Mouse (Mus musculus): ENCODE data around the gene Gm10273. TPM values are rescaled to one million over a fixed set of nuclear protein-coding genes. Genes with fewer than 3 reads are reported as not detected.

The Gm10273 gene
- polyA plus RNA-seq, 1 experiment: 10.3 TPM

- Histone ChIP-seq H3ac (ENCODE audit: control insufficient read depth, insufficient read length) (no peak overlapping the region), H3K79me2 (ENCODE audit: control insufficient read depth, insufficient read depth) (no peaks in the 10 kb centered on the region), H3K36me3 (ENCODE audit: control insufficient read depth, insufficient read depth) (no peaks in the 10 kb centered on the region), H3K4me3 (no peak overlapping the region), H3K4me2 (ENCODE audit: low read depth) (no peak overlapping the region), H3K27me3 (ENCODE audit: control insufficient read depth, insufficient read depth, insufficient read length) (no peaks in the 10 kb centered on the region)
- no peak for TF ChIP-seq E2F4 (IDR thresholded peaks at IDR 0.05; ENCODE audit: insufficient read depth)
- TF ChIP-seq MYOD1 (IDR thresholded peaks at IDR 0.05; ENCODE audit: control insufficient read depth in 1 of 3, insufficient read length in 2 of 3, low read depth in 2 of 3): no peak
- no peak for TF ChIP-seq MAX (IDR thresholded peaks at IDR 0.05; ENCODE audit: low read depth)
- no peak for TF ChIP-seq POLR2AphosphoS2 (IDR thresholded peaks at IDR 0.05; ENCODE audit: insufficient read length, low read depth)
- no peak for TF ChIP-seq TCF12 (IDR thresholded peaks at IDR 0.05; ENCODE audit: insufficient read depth, poor library complexity, severe bottlenecking)
- no peak for TF ChIP-seq TCF3 (IDR thresholded peaks at IDR 0.05; ENCODE audit: insufficient read length, low read depth)
- TF ChIP-seq MYOG (IDR thresholded peaks at IDR 0.05; ENCODE audit: control insufficient read depth in 1 of 3, insufficient read depth in 1 of 3, insufficient read length in 2 of 3, low read depth in 2 of 3): no peak
- no peak for TF ChIP-seq POLR2A (IDR thresholded peaks at IDR 0.05; ENCODE audit: insufficient read length, low read depth)
- TF ChIP-seq SRF (IDR thresholded peaks at IDR 0.05; ENCODE audit: control insufficient read depth, insufficient read length, low read depth): no peak
- no peak for TF ChIP-seq REST (IDR thresholded peaks at IDR 0.05; ENCODE audit: insufficient read depth, insufficient read length)
- no peak for TF ChIP-seq USF1 (IDR thresholded peaks at IDR 0.05; ENCODE audit: low read depth)
- TF ChIP-seq CEBPB (IDR thresholded peaks at IDR 0.05; ENCODE audit: insufficient read depth, poor library complexity, severe bottlenecking): no peak
Measured at GRCm38 (mm10) chr10:59435746-59436145, 40.3 kb downstream of the Gm10273 start.

- TF ChIP-seq MYOD1 (IDR thresholded peaks at IDR 0.05; ENCODE audit: control insufficient read depth in 1 of 3, insufficient read length in 2 of 3, low read depth in 2 of 3): no peak
- TF ChIP-seq POLR2AphosphoS2 (IDR thresholded peaks at IDR 0.05; ENCODE audit: insufficient read length, low read depth): no peak
- no peak for TF ChIP-seq REST (IDR thresholded peaks at IDR 0.05; ENCODE audit: insufficient read depth, insufficient read length)
- no peak for TF ChIP-seq TCF3 (IDR thresholded peaks at IDR 0.05; ENCODE audit: insufficient read length, low read depth)
- no peak for TF ChIP-seq MAX (IDR thresholded peaks at IDR 0.05; ENCODE audit: low read depth)
- no peak for TF ChIP-seq CEBPB (IDR thresholded peaks at IDR 0.05; ENCODE audit: insufficient read depth, poor library complexity, severe bottlenecking)
- no peak for TF ChIP-seq E2F4 (IDR thresholded peaks at IDR 0.05; ENCODE audit: insufficient read depth)
- no peak for TF ChIP-seq MYOG (IDR thresholded peaks at IDR 0.05; ENCODE audit: control insufficient read depth in 1 of 3, insufficient read depth in 1 of 3, insufficient read length in 2 of 3, low read depth in 2 of 3)
- no peak for TF ChIP-seq USF1 (IDR thresholded peaks at IDR 0.05; ENCODE audit: low read depth)
- Histone ChIP-seq H3K36me3 (ENCODE audit: control insufficient read depth, insufficient read depth) (no peaks in the 10 kb centered on the region), H3K27me3 (ENCODE audit: control insufficient read depth, insufficient read depth, insufficient read length) (no peaks in the 10 kb centered on the region), H3ac (ENCODE audit: control insufficient read depth, insufficient read length) (no peak overlapping the region), H3K4me2 (ENCODE audit: low read depth) (no peak overlapping the region), H3K79me2 (ENCODE audit: control insufficient read depth, insufficient read depth) (no peaks in the 10 kb centered on the region), H3K4me3 (no peak overlapping the region)
Measured at GRCm38 (mm10) chr10:59438651-59439050, 43.2 kb downstream of the Gm10273 start.

- H3K4me2 ChIP-seq (ENCODE audit: low read depth): no peak overlapping the region
- H3K27me3 ChIP-seq (ENCODE audit: control insufficient read depth, insufficient read depth, insufficient read length): no peaks in the 10 kb centered on the region
- no peaks in the 10 kb centered on the region for H3K36me3 ChIP-seq (ENCODE audit: control insufficient read depth, insufficient read depth)
- no peaks in the 10 kb centered on the region for H3K79me2 ChIP-seq (ENCODE audit: control insufficient read depth, insufficient read depth)
- H3K4me3 ChIP-seq: no peak overlapping the region
- no peak overlapping the region for H3ac ChIP-seq (ENCODE audit: control insufficient read depth, insufficient read length)
- TF ChIP-seq MYOD1 (IDR thresholded peaks at IDR 0.05; ENCODE audit: control insufficient read depth in 1 of 3, insufficient read length in 2 of 3, low read depth in 2 of 3): no peak
Measured at GRCm38 (mm10) chr10:59439508-59439931, 44.1 kb downstream of the Gm10273 start.

GRCm38 (mm10) chr10:59440177-59440576, 44.7 kb downstream of the Gm10273 start:
- H3K4me2 ChIP-seq (ENCODE audit: low read depth): no peak overlapping the region
- H3K27me3 ChIP-seq (ENCODE audit: control insufficient read depth, insufficient read depth, insufficient read length): no peaks in the 10 kb centered on the region
- no peak overlapping the region for H3K4me3 ChIP-seq
- H3ac ChIP-seq (ENCODE audit: control insufficient read depth, insufficient read length): no peak overlapping the region
- peaks cover 2% of the 10 kb centered on the region for H3K36me3 ChIP-seq (ENCODE audit: control insufficient read depth, insufficient read depth)
- H3K79me2 ChIP-seq (ENCODE audit: control insufficient read depth, insufficient read depth): no peaks in the 10 kb centered on the region
- no peak for TF ChIP-seq TCF3 (IDR thresholded peaks at IDR 0.05; ENCODE audit: insufficient read length, low read depth)
- no peak for TF ChIP-seq MAX (IDR thresholded peaks at IDR 0.05; ENCODE audit: low read depth)
- TF ChIP-seq REST (IDR thresholded peaks at IDR 0.05; ENCODE audit: insufficient read depth, insufficient read length): no peak
- no peak for TF ChIP-seq TCF12 (IDR thresholded peaks at IDR 0.05; ENCODE audit: insufficient read depth, poor library complexity, severe bottlenecking)
- no peak for TF ChIP-seq POLR2A (IDR thresholded peaks at IDR 0.05; ENCODE audit: insufficient read length, low read depth)
- TF ChIP-seq MYOD1 (IDR thresholded peaks at IDR 0.05; ENCODE audit: control insufficient read depth in 1 of 3, insufficient read length in 2 of 3, low read depth in 2 of 3): no peak
- no peak for TF ChIP-seq CEBPB (IDR thresholded peaks at IDR 0.05; ENCODE audit: insufficient read depth, poor library complexity, severe bottlenecking)
- no peak for TF ChIP-seq MYOG (IDR thresholded peaks at IDR 0.05; ENCODE audit: control insufficient read depth in 1 of 3, insufficient read depth in 1 of 3, insufficient read length in 2 of 3, low read depth in 2 of 3)
- TF ChIP-seq USF1 (IDR thresholded peaks at IDR 0.05; ENCODE audit: low read depth): no peak
- TF ChIP-seq E2F4 (IDR thresholded peaks at IDR 0.05; ENCODE audit: insufficient read depth): no peak
- TF ChIP-seq POLR2AphosphoS2 (IDR thresholded peaks at IDR 0.05; ENCODE audit: insufficient read length, low read depth): no peak

GRCm38 (mm10) chr10:59441735-59442134, 46.3 kb downstream of the Gm10273 start, which contains the start of gene Oit3:
Oit3 (minus strand) TSS chr10:59441778.
- no peak for TF ChIP-seq USF1 (IDR thresholded peaks at IDR 0.05; ENCODE audit: low read depth)
- no peak for TF ChIP-seq TCF12 (IDR thresholded peaks at IDR 0.05; ENCODE audit: insufficient read depth, poor library complexity, severe bottlenecking)
- no peak for TF ChIP-seq MAX (IDR thresholded peaks at IDR 0.05; ENCODE audit: low read depth)
- no peak for TF ChIP-seq POLR2AphosphoS2 (IDR thresholded peaks at IDR 0.05; ENCODE audit: insufficient read length, low read depth)
- TF ChIP-seq SRF (IDR thresholded peaks at IDR 0.05; ENCODE audit: control insufficient read depth, insufficient read length, low read depth): no peak
- TF ChIP-seq MYOG (IDR thresholded peaks at IDR 0.05; ENCODE audit: control insufficient read depth in 1 of 3, insufficient read depth in 1 of 3, insufficient read length in 2 of 3, low read depth in 2 of 3): no peak
- TF ChIP-seq POLR2A (IDR thresholded peaks at IDR 0.05; ENCODE audit: insufficient read length, low read depth): no peak
- no peak for TF ChIP-seq E2F4 (IDR thresholded peaks at IDR 0.05; ENCODE audit: insufficient read depth)
- no peak for TF ChIP-seq CEBPB (IDR thresholded peaks at IDR 0.05; ENCODE audit: insufficient read depth, poor library complexity, severe bottlenecking)
- TF ChIP-seq TCF3 (IDR thresholded peaks at IDR 0.05; ENCODE audit: insufficient read length, low read depth): no peak
- TF ChIP-seq REST (IDR thresholded peaks at IDR 0.05; ENCODE audit: insufficient read depth, insufficient read length): no peak
- no peak for TF ChIP-seq MYOD1 (IDR thresholded peaks at IDR 0.05; ENCODE audit: control insufficient read depth in 1 of 3, insufficient read length in 2 of 3, low read depth in 2 of 3)
- Histone ChIP-seq H3K36me3 (ENCODE audit: control insufficient read depth, insufficient read depth) (peaks cover 6% of the 10 kb centered on the region), H3K27me3 (ENCODE audit: control insufficient read depth, insufficient read depth, insufficient read length) (no peaks in the 10 kb centered on the region), H3K4me3 (no peak within 1 kb of the TSS), H3ac (ENCODE audit: control insufficient read depth, insufficient read length) (no peak within 1 kb of the TSS), H3K79me2 (ENCODE audit: control insufficient read depth, insufficient read depth) (no peaks in the 10 kb centered on the region), H3K4me2 (ENCODE audit: low read depth) (no peak within 1 kb of the TSS)

Data from myocyte (in vitro differentiated cells).